Mouse (Mus musculus): ENCODE results near the gene Ambra1.

- no peak for TF ChIP-seq POLR2A (IDR thresholded peaks at IDR 0.05; ENCODE audit: borderline replicate concordance, insufficient read depth, low read length)
- no peak for TF ChIP-seq CTCF (IDR thresholded peaks at IDR 0.05; ENCODE audit: borderline replicate concordance, insufficient read depth, low read depth, low read length)
Observed at GRCm38 (mm10) chr2:91897968-91898367, 168.0 kb downstream of the Ambra1 start.
